ENCODE assay signal across 9 mouse cellular contexts in the genomic region with DNA sequence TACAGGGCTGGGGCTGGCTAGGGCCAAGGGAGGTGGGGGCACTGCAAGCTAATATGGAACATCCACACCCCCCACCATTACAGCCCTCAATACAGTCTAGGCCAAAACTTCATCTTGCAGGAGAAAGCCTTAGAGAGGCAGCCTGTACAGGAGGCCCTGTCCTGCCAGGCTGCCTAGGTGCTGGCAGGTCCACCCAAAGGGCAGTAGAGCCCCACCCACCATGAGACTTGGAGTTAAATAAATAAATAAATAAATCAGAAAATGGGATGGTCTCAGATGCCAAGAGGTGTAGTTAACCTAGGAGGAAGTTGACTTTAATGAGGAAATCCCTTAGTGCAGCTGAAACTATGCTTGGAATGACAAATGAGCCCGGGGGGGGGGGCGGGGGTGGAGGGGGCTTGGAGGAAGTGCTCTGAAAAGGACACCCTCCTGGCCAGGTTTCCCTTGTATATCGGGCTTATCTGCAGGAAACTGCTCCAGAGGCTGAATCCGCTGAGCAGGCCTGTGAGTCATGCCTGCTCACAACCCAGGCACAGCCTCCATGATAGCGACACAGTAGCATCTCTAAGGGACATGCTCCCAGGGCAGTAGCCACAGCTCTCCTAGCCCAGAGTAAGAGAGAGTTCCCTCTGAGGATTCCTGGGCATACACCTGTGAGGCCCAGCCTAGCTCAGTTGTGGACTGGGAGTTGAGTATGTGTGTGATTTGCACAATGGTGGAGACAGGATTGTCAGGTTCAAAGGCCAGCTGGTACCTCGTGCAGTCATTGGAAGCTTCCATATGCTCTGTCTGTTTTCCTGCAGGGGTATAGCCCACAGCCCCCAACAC.
DNase-seq lines count a peak whose midpoint lies in the region; ATAC-seq lines count a peak whose summit lies in the region.
"Had no signal": no experiment of that assay in that cellular context is flagged by ENCODE, and none has a peak within 500 bp of the region (broad histone marks: within the 10 kb centered on the region; RNA-seq: fewer than 3 reads in every experiment).

No protein-coding gene starts in this region.

- no peaks in the 10 kb centered on the region for H3K9me3 ChIP-seq in liver, embryonic 11.5 days (ENCODE audit: control insufficient read depth, low read length)
- H3K9me3 ChIP-seq: neural tube, embryonic 12.5 days had no signal

- H3K36me3 ChIP-seq in liver, embryonic 11.5 days (ENCODE audit: control insufficient read depth, insufficient read depth, low read length), result no peaks in the 10 kb centered on the region
- H3K36me3 ChIP-seq: neural tube, embryonic 12.5 days had no signal

- H3K27me3 ChIP-seq in liver, embryonic 11.5 days (replicated peaks; ENCODE audit: control insufficient read depth, insufficient read depth, low read length), result no peaks in the 10 kb centered on the region

- H3K4me2 ChIP-seq in liver, embryonic 11.5 days, result no peak overlapping the region
- H3K4me2 ChIP-seq: neural tube, embryonic 12.5 days had no signal

- 22% methylated on average over 6 of the region's 6 CpGs for WGBS in liver, embryonic 11.5 days

- peak; percentile 54; the same call in 1 of the 2 replicates for ATAC-seq in liver, embryonic 11.5 days (replicated peaks; ENCODE audit: low FRiP score)

- no peak overlapping the region for H3K4me3 ChIP-seq in liver, embryonic 11.5 days (ENCODE audit: low read depth, low read length)
- H3K4me3 ChIP-seq: neural tube, embryonic 12.5 days had no signal

- no peak overlapping the region for H3K9ac ChIP-seq in liver, embryonic 11.5 days (ENCODE audit: low read depth, low read length)
- H3K9ac ChIP-seq: neural tube, embryonic 12.5 days had no signal

- peak overlapping the region; percentile 2; the same call in 1 of the 2 replicates for H3K27ac ChIP-seq in liver, embryonic 11.5 days (ENCODE audit: low read depth, low read length)
- H3K27ac ChIP-seq: neural tube, embryonic 12.5 days had no signal

- DNase-seq in urinary bladder, postnatal 14 days (ENCODE audit: low spot score), result peak; percentile 44
- DNase-seq in urinary bladder, adult 18-20 months (ENCODE audit: low spot score in 2 of 2), result no peak
- peak; percentile 52 for DNase-seq in heart, postnatal 4 days
- no peak for DNase-seq in liver, embryonic 11.5 days (ENCODE audit: low spot score)
- DNase-seq in layer of hippocampus, adult 9-10 months (ENCODE audit: low spot score), result no peak
- no peak for DNase-seq in gastrocnemius, postnatal 25 days
- no peak for DNase-seq in cerebellum, postnatal 25 days
- DNase-seq in layer of hippocampus, postnatal 25 days (ENCODE audit: extremely low spot score in 1 of 2, low spot score in 1 of 2), result no peak

- peaks cover 8% of the 10 kb centered on the region for H3K4me1 ChIP-seq in liver, embryonic 11.5 days (replicated peaks; ENCODE audit: control insufficient read depth, insufficient read depth, low read length)

Comparison
In these comparisons a context has a peak if more than half of its experiments do, and no peak if none do; other contexts are left out.
1. DNase-seq: peak in urinary bladder, postnatal 14 days (single experiment) and heart, postnatal 4 days (single experiment); none in urinary bladder, adult 18-20 months (0 of 2), liver, embryonic 11.5 days (single experiment), layer of hippocampus, adult 9-10 months (single experiment), gastrocnemius, postnatal 25 days (single experiment), cerebellum, postnatal 25 days (0 of 2) and layer of hippocampus, postnatal 25 days (0 of 2).